Mouse (Mus musculus): Measurements from ENCODE around the gene Ell3. TPM values are rescaled to one million over a fixed set of nuclear protein-coding genes. Genes with fewer than 3 reads are reported as not detected.

The Ell3 gene
- 0.90 and 1.5 TPM in 2 replicates for polyA plus RNA-seq (2021; fragmentation: Nextera tagmentation)
- long read RNA-seq, experiment 1, partial matches to known transcripts = 0 of 1 reads
- long read RNA-seq, experiment 1, other reads (novel, unspliced or antisense) = 1 of 1 reads
- long read RNA-seq, experiment 2 = 0 reads

GRCm38 (mm10) chr2:121444178-121444577, at the start of gene Ell3:
TSS of gene Ell3 (minus strand) at chr2:121444278.

GRCm38 (mm10) chr2:121473301-121474179, 29.5 kb upstream of the Ell3 start, which contains the start of gene Mfap1b:
TSS of gene Mfap1b (minus strand) at chr2:121474067.

GRCm38 (mm10) chr2:121456692-121457642, 12.9 kb upstream of the Ell3 start, which contains the start of gene Serinc4:
TSS of gene Serinc4 (minus strand) at chr2:121456781.

GRCm38 (mm10) chr2:121452990-121453389, 8.9 kb upstream of the Ell3 start, which contains the start of gene Hypk:
TSS of gene Hypk (plus strand) at chr2:121453290.

GRCm38 (mm10) chr2:121448739-121449535, 4.9 kb upstream of the Ell3 start, which contains the start of gene Serf2:
TSS of gene Serf2 (plus strand) at chr2:121449195.

GRCm38 (mm10) chr2:121413387-121414042, 30.6 kb downstream of the Ell3 start, which contains the start of the genes Pdia3 and Catsper2:
TSS of gene Pdia3 (plus strand) at chr2:121413775.
TSS of gene Catsper2 (minus strand) at chr2:121413792.

Other genes with a start within 250 kb of the Ell3 start
- gene Trp53bp1, start 172.9 kb downstream of the Ell3 start, polyA plus RNA-seq (2021; fragmentation: Nextera tagmentation) = 20.2 and 28.1 TPM in 2 replicates
- gene Map1a, start 154.7 kb downstream of the Ell3 start, polyA plus RNA-seq (2021; fragmentation: Nextera tagmentation) = 116 and 149 TPM in 2 replicates
- gene Ppip5k1, start 88.9 kb downstream of the Ell3 start, polyA plus RNA-seq (2021; fragmentation: Nextera tagmentation) = 24.7 and 28.6 TPM in 2 replicates
- gene Ckmt1, start 86.6 kb downstream of the Ell3 start, polyA plus RNA-seq (2021; fragmentation: Nextera tagmentation) = 304 and 453 TPM in 2 replicates
- 0.04 TPM in 1 of 2 replicates, not detected in the other for gene Strc, start 57.1 kb downstream of the Ell3 start, polyA plus RNA-seq (2021; fragmentation: Nextera tagmentation)
- 77.7 and 103 TPM in 2 replicates for gene Pdia3, start 30.5 kb downstream of the Ell3 start, polyA plus RNA-seq (2021; fragmentation: Nextera tagmentation)
- gene Catsper2, start 30.5 kb downstream of the Ell3 start, polyA plus RNA-seq (2021; fragmentation: Nextera tagmentation) = 0.81 and 1.7 TPM in 2 replicates
- 612 and 693 TPM in 2 replicates for gene Serf2, start 4.9 kb upstream of the Ell3 start, polyA plus RNA-seq (2021; fragmentation: Nextera tagmentation)
- 97.5 and 119 TPM in 2 replicates for gene Hypk, start 9.0 kb upstream of the Ell3 start, polyA plus RNA-seq (2021; fragmentation: Nextera tagmentation)
- 0.21 TPM in 1 of 2 replicates, not detected in the other for gene Serinc4, start 12.5 kb upstream of the Ell3 start, polyA plus RNA-seq (2021; fragmentation: Nextera tagmentation)
- gene Mfap1b, start 29.8 kb upstream of the Ell3 start, polyA plus RNA-seq (2021; fragmentation: Nextera tagmentation) = 37.3 and 49.3 TPM in 2 replicates
- gene Mfap1a, start 62.4 kb upstream of the Ell3 start, polyA plus RNA-seq (2021; fragmentation: Nextera tagmentation) = 11.3 and 13.6 TPM in 2 replicates
- 1.5 and 1.7 TPM in 2 replicates for gene Wdr76, start 62.4 kb upstream of the Ell3 start, polyA plus RNA-seq (2021; fragmentation: Nextera tagmentation)